Mouse (Mus musculus): ENCODE measurements around the gene Ugt1a6a. TPM values are rescaled to one million over a fixed set of nuclear protein-coding genes. Genes with fewer than 3 reads are reported as not detected.

Ugt1a6a gene
- 5.1 TPM for polyA plus RNA-seq (2014; fragmentation: Illumina TruSeq; extraction: RNeasy Lipid Tissue Mini Kit (QIAGEN cat#74804); ENCODE audit: low read depth, low replicate concordance)

GRCm38 (mm10) chr1:88134457-88135011 is at the start of gene Ugt1a6a:
Gene Ugt1a6a, plus strand, starts transcription at chr1:88134809.

GRCm38 (mm10) chr1:88087513-88087912 is 47.1 kb upstream of the Ugt1a6a start, which contains the start of gene Ugt1a8:
Gene Ugt1a8, plus strand, starts transcription at chr1:88087813.

GRCm38 (mm10) chr1:88094941-88095492 is 39.6 kb upstream of the Ugt1a6a start, which contains the start of gene Ugt1a7c:
Gene Ugt1a7c, plus strand, starts transcription at chr1:88095062.

GRCm38 (mm10) chr1:88103019-88103418 is 31.6 kb upstream of the Ugt1a6a start, which contains the start of gene Ugt1a6b:
Gene Ugt1a6b, plus strand, starts transcription at chr1:88103252.

GRCm38 (mm10) chr1:88165711-88166110 is 31.1 kb downstream of the Ugt1a6a start, which contains the start of gene Ugt1a5:
Gene Ugt1a5, plus strand, starts transcription at chr1:88166012.

GRCm38 (mm10) chr1:88200456-88200855 is 65.8 kb downstream of the Ugt1a6a start, which contains the start of gene Ugt1a2:
Gene Ugt1a2, plus strand, starts transcription at chr1:88200601.

GRCm38 (mm10) chr1:88205294-88205922 is 70.8 kb downstream of the Ugt1a6a start, which contains the start of gene Dnajb3:
Gene Dnajb3, minus strand, starts transcription at chr1:88205782.

GRCm38 (mm10) chr1:88211812-88212211 is 77.2 kb downstream of the Ugt1a6a start, which contains the start of gene Ugt1a1:
Gene Ugt1a1, plus strand, starts transcription at chr1:88211959.

GRCm38 (mm10) chr1:88226670-88227379 is 92.2 kb downstream of the Ugt1a6a start, which contains the start of gene Mroh2a:
Gene Mroh2a, plus strand, starts transcription at chr1:88226986.

Other genes starting within 250 kb of the Ugt1a6a start
- 46.0 TPM for gene Usp40, start 126.3 kb upstream of the Ugt1a6a start, polyA plus RNA-seq (2014; fragmentation: Illumina TruSeq; extraction: RNeasy Lipid Tissue Mini Kit (QIAGEN cat#74804); ENCODE audit: low read depth, low replicate concordance)
- not detected for gene Ugt1a10, start 79.4 kb upstream of the Ugt1a6a start, polyA plus RNA-seq (2014; fragmentation: Illumina TruSeq; extraction: RNeasy Lipid Tissue Mini Kit (QIAGEN cat#74804); ENCODE audit: low read depth, low replicate concordance)
- not detected for gene Ugt1a9, start 64.0 kb upstream of the Ugt1a6a start, polyA plus RNA-seq (2014; fragmentation: Illumina TruSeq; extraction: RNeasy Lipid Tissue Mini Kit (QIAGEN cat#74804); ENCODE audit: low read depth, low replicate concordance)
- not detected for gene Ugt1a8, start 47.0 kb upstream of the Ugt1a6a start, polyA plus RNA-seq (2014; fragmentation: Illumina TruSeq; extraction: RNeasy Lipid Tissue Mini Kit (QIAGEN cat#74804); ENCODE audit: low read depth, low replicate concordance)
- gene Ugt1a7c, start 39.7 kb upstream of the Ugt1a6a start, polyA plus RNA-seq (2014; fragmentation: Illumina TruSeq; extraction: RNeasy Lipid Tissue Mini Kit (QIAGEN cat#74804); ENCODE audit: low read depth, low replicate concordance), result 6.2 TPM
- 0.52 TPM for gene Ugt1a6b, start 31.6 kb upstream of the Ugt1a6a start, polyA plus RNA-seq (2014; fragmentation: Illumina TruSeq; extraction: RNeasy Lipid Tissue Mini Kit (QIAGEN cat#74804); ENCODE audit: low read depth, low replicate concordance)
- gene Ugt1a5, start 31.2 kb downstream of the Ugt1a6a start, polyA plus RNA-seq (2014; fragmentation: Illumina TruSeq; extraction: RNeasy Lipid Tissue Mini Kit (QIAGEN cat#74804); ENCODE audit: low read depth, low replicate concordance), result not detected
- gene Ugt1a2, start 65.8 kb downstream of the Ugt1a6a start, polyA plus RNA-seq (2014; fragmentation: Illumina TruSeq; extraction: RNeasy Lipid Tissue Mini Kit (QIAGEN cat#74804); ENCODE audit: low read depth, low replicate concordance), result not detected
- gene Dnajb3, start 71.0 kb downstream of the Ugt1a6a start, polyA plus RNA-seq (2014; fragmentation: Illumina TruSeq; extraction: RNeasy Lipid Tissue Mini Kit (QIAGEN cat#74804); ENCODE audit: low read depth, low replicate concordance), result 2.4 TPM
- gene Ugt1a1, start 77.2 kb downstream of the Ugt1a6a start, polyA plus RNA-seq (2014; fragmentation: Illumina TruSeq; extraction: RNeasy Lipid Tissue Mini Kit (QIAGEN cat#74804); ENCODE audit: low read depth, low replicate concordance), result 21.2 TPM
- not detected for gene Mroh2a, start 92.2 kb downstream of the Ugt1a6a start, polyA plus RNA-seq (2014; fragmentation: Illumina TruSeq; extraction: RNeasy Lipid Tissue Mini Kit (QIAGEN cat#74804); ENCODE audit: low read depth, low replicate concordance)
- 22.9 TPM for gene Hjurp, start 142.8 kb downstream of the Ugt1a6a start, polyA plus RNA-seq (2014; fragmentation: Illumina TruSeq; extraction: RNeasy Lipid Tissue Mini Kit (QIAGEN cat#74804); ENCODE audit: low read depth, low replicate concordance)
- not detected for gene Trpm8, start 142.9 kb downstream of the Ugt1a6a start, polyA plus RNA-seq (2014; fragmentation: Illumina TruSeq; extraction: RNeasy Lipid Tissue Mini Kit (QIAGEN cat#74804); ENCODE audit: low read depth, low replicate concordance)

Data from adrenal gland, adult 10 weeks (tissue).